Mouse (Mus musculus) bone marrow, adult 2 months (tissue): ENCODE results near the gene Wasl.

ENCODE experiments used
- CTCF ChIP-seq: fragments of 200-500 bp; IDR thresholded peaks from 2 replicates; pipeline ENCODE4 v1.5.1; 2011; ENCODE audit warnings: low read length, control low read depth; ENCODE audit not compliant: control insufficient read depth, insufficient read depth
- POLR2A ChIP-seq: fragments of 200-500 bp; IDR thresholded peaks from 2 replicates; pipeline ENCODE4 v1.6.1; 2011; ENCODE audit warnings: low read depth, mild to moderate bottlenecking, control low read depth, low read length, borderline replicate concordance; ENCODE audit not compliant: control insufficient read depth

DNA sequence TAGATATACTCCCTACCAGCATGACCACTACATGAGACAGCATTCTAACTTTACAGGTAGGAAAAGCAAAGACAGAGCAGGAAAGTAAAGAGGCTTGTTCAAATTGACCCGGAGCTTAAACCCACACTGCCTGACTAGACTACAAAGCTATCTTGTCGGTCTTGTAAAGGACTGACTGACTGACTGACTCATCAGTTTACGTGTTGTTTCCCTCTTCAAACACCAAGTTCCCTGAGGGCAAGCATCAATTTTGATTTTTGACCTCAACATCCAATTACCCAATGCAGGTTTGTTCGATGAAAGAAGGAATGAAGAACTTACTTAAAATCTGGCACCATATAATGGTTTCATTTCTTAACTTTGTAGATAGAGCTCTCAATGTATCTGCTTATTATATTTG is 2.9 kb downstream of the Wasl start:
- TF ChIP-seq CTCF (no peak), POLR2A (no peak)
